Mouse (Mus musculus): ENCODE data around the gene Tmem110. TPM values are rescaled to one million over a fixed set of nuclear protein-coding genes. Genes with fewer than 3 reads are reported as not detected.
A peak's percentile ranks its signal among the peaks of the same experiment; 100 is the strongest.

Tmem110 gene
- polyA plus RNA-seq, 1 experiment from 2014 or later, result 24.4 TPM

- Histone ChIP-seq H3K36me3 (peaks cover 59% of the 10 kb centered on the region), H3K4me3 (no peak overlapping the region), H3K9me3 (replicated peaks) (no peaks in the 10 kb centered on the region), H3K27me3 (ENCODE audit: low read depth, poor library complexity, severe bottlenecking) (no peaks in the 10 kb centered on the region), H3K4me1 (no peaks in the 10 kb centered on the region), H3K27ac (replicated peaks) (no peak overlapping the region)
- no peak for DNase-seq (ENCODE audit: low spot score)
- 93% methylated on average over 25 of the region's 25 CpGs for WGBS
These were observed 45.1 kb downstream of the Tmem110 start for GRCm38 (mm10) chr14:30870206-30871147.

- no peak for DNase-seq (ENCODE audit: low spot score)
- Histone ChIP-seq H3K9me3 (replicated peaks) (no peaks in the 10 kb centered on the region), H3K27ac (replicated peaks) (no peak overlapping the region), H3K36me3 (peaks cover 60% of the 10 kb centered on the region), H3K27me3 (ENCODE audit: low read depth, poor library complexity, severe bottlenecking) (no peaks in the 10 kb centered on the region), H3K4me1 (no peaks in the 10 kb centered on the region; the same call in 1 of the 2 replicates), H3K4me3 (no peak overlapping the region)
- 90% methylated on average over 18 of the region's 18 CpGs for WGBS
These were observed 48.8 kb downstream of the Tmem110 start for GRCm38 (mm10) chr14:30874095-30874700.

- WGBS, result 92% methylated on average over 12 of the region's 12 CpGs
- Histone ChIP-seq H3K27me3 (ENCODE audit: low read depth, poor library complexity, severe bottlenecking) (no peaks in the 10 kb centered on the region), H3K4me1 (peaks cover 5% of the 10 kb centered on the region), H3K9me3 (replicated peaks) (no peaks in the 10 kb centered on the region), H3K4me3 (no peak overlapping the region), H3K27ac (replicated peaks) (no peak overlapping the region), H3K36me3 (peaks cover 53% of the 10 kb centered on the region)
- no peak for DNase-seq (ENCODE audit: low spot score)
These were observed 49.9 kb downstream of the Tmem110 start for GRCm38 (mm10) chr14:30875130-30875865.

- Histone ChIP-seq H3K27ac (replicated peaks) (no peak overlapping the region), H3K4me1 (peaks cover 5% of the 10 kb centered on the region), H3K36me3 (peaks cover 50% of the 10 kb centered on the region), H3K27me3 (ENCODE audit: low read depth, poor library complexity, severe bottlenecking) (no peaks in the 10 kb centered on the region), H3K9me3 (replicated peaks) (no peaks in the 10 kb centered on the region), H3K4me3 (no peak overlapping the region)
- 86% methylated on average over 9 of the region's 9 CpGs for WGBS
- DNase-seq (ENCODE audit: low spot score), result no peak
These were observed 50.6 kb downstream of the Tmem110 start for GRCm38 (mm10) chr14:30875955-30876354.

GRCm38 (mm10) chr14:30876451-30876850 lies 51.1 kb downstream of the Tmem110 start:
- Histone ChIP-seq H3K4me3 (no peak overlapping the region), H3K4me1 (peaks cover 5% of the 10 kb centered on the region), H3K27ac (replicated peaks) (no peak overlapping the region), H3K9me3 (replicated peaks) (no peaks in the 10 kb centered on the region), H3K27me3 (ENCODE audit: low read depth, poor library complexity, severe bottlenecking) (no peaks in the 10 kb centered on the region), H3K36me3 (peaks cover 46% of the 10 kb centered on the region)
- 88% methylated on average over 10 of the region's 10 CpGs for WGBS
- DNase-seq (ENCODE audit: low spot score), result no peak

GRCm38 (mm10) chr14:30877827-30878226 lies 52.4 kb downstream of the Tmem110 start:
- Histone ChIP-seq H3K9me3 (replicated peaks) (no peaks in the 10 kb centered on the region), H3K27ac (replicated peaks) (no peak overlapping the region), H3K4me3 (no peak overlapping the region), H3K27me3 (ENCODE audit: low read depth, poor library complexity, severe bottlenecking) (no peaks in the 10 kb centered on the region), H3K4me1 (peaks cover 5% of the 10 kb centered on the region), H3K36me3 (peaks cover 34% of the 10 kb centered on the region)
- DNase-seq (ENCODE audit: low spot score), result no peak
- WGBS, result 94% methylated on average over 3 of the region's 3 CpGs

GRCm38 (mm10) chr14:30878958-30879571 lies 53.7 kb downstream of the Tmem110 start, which contains the start of gene Mustn1:
TSS of gene Mustn1 (plus strand) at chr14:30879200.
- Histone ChIP-seq H3K27ac (replicated peaks) (no peak within 1 kb of the TSS), H3K9me3 (replicated peaks) (no peaks in the 10 kb centered on the region), H3K27me3 (ENCODE audit: low read depth, poor library complexity, severe bottlenecking) (no peaks in the 10 kb centered on the region), H3K36me3 (peaks cover 23% of the 10 kb centered on the region), H3K4me1 (peaks cover 5% of the 10 kb centered on the region), H3K4me3 (no peak within 1 kb of the TSS)
- no peak for DNase-seq (ENCODE audit: low spot score)
- 79% methylated on average over 11 of the region's 11 CpGs for WGBS

GRCm38 (mm10) chr14:30879794-30880193 lies 54.4 kb downstream of the Tmem110 start:
- WGBS, result 66% methylated on average over 9 of the region's 9 CpGs
- Histone ChIP-seq H3K27me3 (ENCODE audit: low read depth, poor library complexity, severe bottlenecking) (no peaks in the 10 kb centered on the region), H3K36me3 (peaks cover 16% of the 10 kb centered on the region), H3K4me1 (peaks cover 5% of the 10 kb centered on the region), H3K9me3 (replicated peaks) (no peaks in the 10 kb centered on the region), H3K27ac (replicated peaks) (no peak overlapping the region), H3K4me3 (no peak overlapping the region)
- DNase-seq (ENCODE audit: low spot score), result no peak

GRCm38 (mm10) chr14:30880251-30880650 lies 54.9 kb downstream of the Tmem110 start:
- no peak for DNase-seq (ENCODE audit: low spot score)
- 80% methylated on average over 8 of the region's 8 CpGs for WGBS
- no peak overlapping the region for H3K4me3 ChIP-seq
- H3K9me3 ChIP-seq (replicated peaks), result no peaks in the 10 kb centered on the region
- 0 out of 2 replicates have a peak overlapping the region, but pooled peaks have one; percentile 2 for H3K27ac ChIP-seq (replicated peaks)
- no peaks in the 10 kb centered on the region for H3K27me3 ChIP-seq (ENCODE audit: low read depth, poor library complexity, severe bottlenecking)
- peaks cover 5% of the 10 kb centered on the region for H3K4me1 ChIP-seq
- H3K36me3 ChIP-seq, result peaks cover 13% of the 10 kb centered on the region

- peaks cover 5% of the 10 kb centered on the region for H3K36me3 ChIP-seq
- WGBS, result 86% methylated on average over 17 of the region's 17 CpGs
- H3K4me1 ChIP-seq, result peaks cover 5% of the 10 kb centered on the region
- no peak overlapping the region for H3K4me3 ChIP-seq
- DNase-seq (ENCODE audit: low spot score), result no peak
- no peak overlapping the region for H3K27ac ChIP-seq (replicated peaks)
- no peaks in the 10 kb centered on the region for H3K27me3 ChIP-seq (ENCODE audit: low read depth, poor library complexity, severe bottlenecking)
- H3K9me3 ChIP-seq (replicated peaks), result no peaks in the 10 kb centered on the region
These were observed 55.7 kb downstream of the Tmem110 start for GRCm38 (mm10) chr14:30880811-30881717.

- no peaks in the 10 kb centered on the region for H3K9me3 ChIP-seq (replicated peaks)
- H3K4me1 ChIP-seq, result peaks cover 5% of the 10 kb centered on the region
- no peaks in the 10 kb centered on the region for H3K27me3 ChIP-seq (ENCODE audit: low read depth, poor library complexity, severe bottlenecking)
- H3K27ac ChIP-seq (replicated peaks), result no peak overlapping the region
- H3K36me3 ChIP-seq, result no peaks in the 10 kb centered on the region
- no peak for DNase-seq (ENCODE audit: low spot score)
- 94% methylated on average over 3 of the region's 3 CpGs for WGBS
- H3K4me3 ChIP-seq, result no peak overlapping the region
These were observed 56.3 kb downstream of the Tmem110 start for GRCm38 (mm10) chr14:30881718-30882108.

Measured in midbrain, embryonic 10.5 days (tissue).